Mouse (Mus musculus) erythroblast, embryonic 14.5 days (primary cell): Measurements from ENCODE around the gene Alg11.

Source experiments
- GATA1 ChIP-seq: IDR thresholded peaks from 2 replicates; pipeline ENCODE4 v1.6.1; 2012; ENCODE audit warnings: low read length, inconsistent platforms, mixed read lengths
- TAL1 ChIP-seq: IDR thresholded peaks from 3 replicates; pipeline ENCODE4 v1.6.1; 2012; ENCODE audit warnings: low read length, inconsistent platforms, mixed read lengths

GRCm38 (mm10) chr8:22022244-22022643 lies 38.3 kb upstream of the Alg11 start:
- no peak for TF ChIP-seq GATA1
- TF ChIP-seq TAL1 = no peak
